Mouse (Mus musculus): Measurements from ENCODE around the gene Fgfr2.

Gene Fgfr2

DNA sequence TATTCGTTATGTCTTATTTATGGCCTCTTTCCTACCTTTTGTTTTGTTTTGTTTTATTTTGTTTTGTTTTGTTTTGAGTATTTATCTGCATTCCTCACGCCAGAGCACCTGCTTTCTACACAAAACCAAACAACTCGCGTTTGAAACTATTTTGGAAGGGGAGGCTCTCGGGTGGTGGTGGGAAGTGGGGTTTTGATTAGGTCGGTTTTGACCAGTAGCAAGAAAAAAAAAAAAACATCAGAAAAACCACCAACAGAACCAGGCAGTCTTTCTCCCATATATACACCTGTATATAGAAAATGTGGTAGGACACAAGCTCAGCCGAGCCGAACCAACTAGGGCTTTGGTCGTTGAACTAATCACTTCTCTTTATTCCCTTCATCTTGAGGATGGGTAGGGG, 1567.0 kb downstream of the Fgfr2 start:
- DNase-seq (ENCODE audit: low spot score in 2 of 2): no peak

DNA sequence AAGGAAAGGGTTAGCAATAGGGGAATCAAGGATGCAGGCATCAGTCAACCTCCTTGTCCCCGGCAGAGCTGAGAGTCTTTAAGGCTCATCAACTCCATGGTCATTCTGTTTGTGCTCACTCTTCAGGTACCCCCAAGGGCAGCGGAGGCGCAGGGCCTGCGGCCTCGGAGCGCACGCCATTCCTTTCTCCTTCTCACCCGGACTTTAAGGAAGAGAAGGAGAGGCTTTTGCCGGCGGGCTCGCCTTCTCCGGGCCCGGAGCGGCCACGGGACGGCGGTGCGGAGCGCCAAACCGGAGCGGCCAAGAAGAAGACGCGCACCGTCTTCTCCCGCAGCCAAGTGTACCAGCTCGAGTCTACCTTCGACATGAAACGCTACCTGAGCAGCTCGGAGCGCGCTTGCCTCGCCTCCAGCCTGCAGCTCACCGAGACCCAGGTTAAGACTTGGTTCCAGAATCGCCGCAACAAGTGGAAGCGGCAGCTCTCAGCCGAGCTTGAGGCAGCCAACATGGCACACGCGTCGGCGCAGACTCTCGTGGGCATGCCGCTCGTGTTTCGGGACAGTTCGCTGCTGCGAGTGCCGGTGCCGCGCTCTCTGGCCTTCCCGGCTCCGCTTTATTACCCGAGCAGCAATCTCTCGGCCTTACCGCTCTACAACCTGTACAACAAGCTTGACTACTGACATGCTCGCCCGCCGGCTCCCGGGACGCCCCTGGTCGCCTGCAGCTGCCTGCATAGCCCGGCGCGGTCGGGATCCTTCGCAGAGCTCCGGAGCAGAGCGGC, 1567.7 kb downstream of the Fgfr2 start:
- no peak for DNase-seq (ENCODE audit: low spot score in 2 of 2)

DNA sequence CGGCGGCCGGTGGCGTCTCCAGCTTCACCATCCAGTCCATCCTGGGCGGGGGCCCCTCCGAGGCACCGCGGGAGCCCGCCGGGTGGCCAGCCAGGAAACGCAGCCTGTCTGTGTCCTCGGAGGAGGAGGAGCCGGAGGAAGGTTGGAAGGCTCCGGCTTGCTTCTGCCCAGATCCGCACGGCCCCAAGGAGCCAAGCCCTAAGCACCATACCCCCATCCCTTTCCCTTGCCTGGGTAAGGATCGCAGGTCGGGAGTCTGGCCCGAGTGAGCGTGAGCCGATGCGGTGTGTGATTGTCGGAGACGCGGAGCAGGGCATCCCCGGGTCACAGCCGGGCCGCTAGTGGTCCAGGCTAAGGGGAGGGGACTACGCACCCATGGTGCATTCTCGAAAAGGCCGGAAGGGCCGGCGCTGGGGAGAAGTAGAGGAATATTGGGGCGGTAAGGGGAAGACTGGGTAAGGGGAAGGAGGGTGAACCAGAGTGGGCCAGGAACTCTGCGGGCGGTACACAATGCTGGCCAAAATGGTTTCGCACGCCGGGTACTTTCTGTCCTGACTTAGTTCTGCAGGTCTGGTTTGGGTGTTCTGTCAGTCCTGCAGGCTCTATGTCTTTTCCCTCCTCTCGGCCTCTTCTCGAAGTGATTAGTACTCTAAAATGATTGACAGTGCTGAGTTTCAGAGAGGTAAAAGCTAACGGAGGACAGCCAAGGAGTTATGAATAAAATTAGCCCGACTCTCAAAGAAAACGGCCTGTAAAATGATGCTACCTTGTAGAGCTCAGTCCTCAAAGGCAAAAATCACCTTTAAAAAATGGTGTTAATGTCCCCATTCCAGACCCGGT, 1568.6 kb downstream of the Fgfr2 start:
- no peak for DNase-seq (ENCODE audit: low spot score in 2 of 2)

DNA sequence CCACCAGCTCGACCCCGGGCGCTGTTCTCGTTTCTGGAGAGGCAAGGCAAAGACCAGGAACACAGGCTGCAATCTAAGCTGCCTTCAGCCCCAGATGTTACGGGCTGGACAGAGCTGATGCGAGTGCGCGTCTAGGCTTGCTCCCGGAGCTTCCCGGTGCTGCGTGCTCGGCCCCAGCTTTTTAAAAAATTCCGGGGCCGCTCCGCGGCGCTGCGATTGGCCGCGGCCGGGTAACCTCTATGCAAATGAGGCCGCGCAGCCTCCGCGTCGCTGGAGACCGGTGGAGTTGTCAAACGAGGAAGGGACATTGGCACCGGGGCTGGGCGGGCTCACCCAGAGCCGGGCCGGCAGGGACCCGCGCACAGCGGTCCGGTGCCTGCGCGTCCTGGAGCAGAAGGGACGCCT, 1569.4 kb downstream of the Fgfr2 start:
- no peak for DNase-seq (ENCODE audit: low spot score in 2 of 2)

DNA sequence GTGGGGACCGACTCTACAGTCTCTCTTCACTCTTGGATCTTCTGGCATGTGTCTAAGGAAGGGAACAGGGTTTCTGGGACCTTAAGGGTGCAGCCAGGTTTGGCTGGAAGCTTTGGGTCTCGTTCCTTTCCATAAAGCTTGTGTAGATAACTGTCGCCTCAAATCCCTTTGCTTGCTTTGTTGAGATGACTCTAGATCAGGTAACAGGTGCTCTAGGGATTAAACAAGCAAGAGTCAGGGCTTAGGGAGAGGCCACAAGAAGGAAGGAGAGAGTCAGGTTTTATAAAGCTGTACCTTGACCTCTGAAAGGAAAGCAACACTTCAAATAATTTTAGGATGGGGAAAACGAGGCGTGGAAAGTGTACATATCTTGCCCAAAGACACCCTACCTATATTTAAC, 1570.4 kb downstream of the Fgfr2 start:
- no peak for DNase-seq (ENCODE audit: low spot score in 2 of 2)

DNA sequence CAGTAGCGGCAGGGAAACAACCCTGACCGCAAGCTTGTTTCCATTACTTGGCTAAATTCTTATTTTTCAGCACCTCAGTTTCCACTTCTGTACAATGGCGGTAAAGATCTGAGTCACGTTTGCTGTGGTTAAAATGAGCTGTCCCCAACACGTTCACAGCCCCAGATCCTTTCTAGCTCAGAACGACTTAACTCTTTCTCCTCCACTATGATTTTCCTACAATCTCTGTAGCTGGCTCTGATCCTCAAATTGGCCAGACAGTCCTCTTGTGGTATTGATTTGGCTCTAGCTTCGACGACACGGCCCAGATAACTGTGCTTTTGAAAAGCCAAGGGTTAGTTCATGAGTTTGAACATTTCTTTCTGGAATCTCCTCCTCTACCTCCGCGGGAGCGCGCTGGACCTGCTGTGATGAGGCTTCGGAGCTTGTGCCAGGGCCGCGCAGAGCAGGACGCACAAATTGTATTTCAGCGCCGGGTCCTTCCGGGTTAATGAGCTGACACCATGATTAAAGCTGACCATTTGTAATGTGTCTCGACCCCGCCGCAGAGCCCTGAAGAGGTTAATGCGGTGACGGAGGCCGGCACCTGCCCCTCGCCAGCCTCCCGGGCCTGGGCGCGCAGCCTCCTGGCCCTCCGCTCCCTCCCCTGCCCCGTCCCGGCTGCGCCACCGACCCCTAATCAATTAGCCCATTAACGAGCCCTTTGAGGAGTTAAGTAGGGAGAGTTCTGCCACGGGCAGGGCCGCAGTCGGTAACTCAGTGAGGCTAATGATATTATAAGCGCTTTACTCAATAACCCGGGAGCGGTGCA, 1571.0 kb downstream of the Fgfr2 start:
- DNase-seq (ENCODE audit: low spot score in 2 of 2): no peak

DNA sequence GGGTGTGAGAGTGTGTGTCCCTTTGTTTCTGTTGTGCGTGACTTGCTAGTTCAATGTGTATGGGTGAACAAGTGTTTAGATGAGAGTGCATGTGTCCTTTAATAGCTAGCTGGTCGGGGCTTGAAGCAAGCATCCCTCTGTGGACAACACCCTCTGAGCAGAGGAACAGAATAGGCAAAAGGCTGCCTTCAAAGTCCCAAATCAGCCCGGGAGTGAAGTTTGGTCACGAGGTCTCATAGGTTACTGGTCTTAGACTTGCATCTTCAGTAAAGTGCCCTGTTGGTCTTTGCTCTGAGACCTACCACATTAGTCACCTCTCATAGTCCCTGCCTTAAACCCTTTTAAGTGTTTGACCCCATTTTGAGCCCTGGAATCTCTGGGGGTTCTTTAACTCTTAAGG, 1571.7 kb downstream of the Fgfr2 start:
- no peak for DNase-seq (ENCODE audit: low spot score in 2 of 2)

DNA sequence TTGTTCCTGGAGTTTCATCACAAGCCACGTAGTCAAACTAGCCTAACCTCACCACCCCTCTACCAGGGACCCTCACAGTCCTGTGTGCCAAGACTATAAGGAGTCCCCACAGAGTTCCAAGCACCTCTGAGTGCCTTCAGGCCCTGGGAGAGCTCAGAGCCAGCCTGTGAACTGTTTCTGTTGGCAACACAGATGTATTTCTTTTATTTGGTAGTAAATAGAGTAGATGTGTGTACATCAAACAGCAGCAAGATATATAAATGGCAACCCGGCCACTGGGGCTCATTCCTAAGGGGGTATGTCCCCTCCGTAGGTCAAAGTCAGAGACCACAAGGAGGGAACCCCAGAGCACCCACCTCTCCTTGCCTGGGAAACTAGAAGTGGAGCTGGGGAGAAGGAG, 1574.7 kb downstream of the Fgfr2 start, which contains the start of gene Hmx2:
Hmx2 (plus strand) TSS at position 301 of the 400 bp plus-strand sequence.
- DNase-seq (ENCODE audit: low spot score in 2 of 2): no peak

DNA sequence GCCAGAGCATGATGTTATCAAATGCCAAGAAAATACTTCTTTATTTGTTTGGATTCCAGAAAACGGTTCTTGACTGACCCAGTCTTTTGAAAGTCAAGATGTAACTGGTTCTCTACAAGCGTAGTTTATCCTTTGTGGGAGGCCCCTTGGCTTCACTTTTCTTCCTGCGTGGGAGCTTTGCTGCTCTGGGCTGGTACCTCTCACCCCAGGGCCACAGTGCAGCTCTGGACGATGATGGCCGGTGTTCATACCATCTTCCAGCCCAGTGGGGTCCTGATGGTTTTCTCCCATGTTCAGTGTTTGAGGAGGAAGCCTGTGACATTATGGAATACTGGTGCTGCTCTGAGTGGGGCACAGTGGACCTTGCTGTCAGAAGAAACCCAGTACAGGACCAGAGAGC, 1575.7 kb downstream of the Fgfr2 start:
- no peak for DNase-seq (ENCODE audit: low spot score in 2 of 2)

DNA sequence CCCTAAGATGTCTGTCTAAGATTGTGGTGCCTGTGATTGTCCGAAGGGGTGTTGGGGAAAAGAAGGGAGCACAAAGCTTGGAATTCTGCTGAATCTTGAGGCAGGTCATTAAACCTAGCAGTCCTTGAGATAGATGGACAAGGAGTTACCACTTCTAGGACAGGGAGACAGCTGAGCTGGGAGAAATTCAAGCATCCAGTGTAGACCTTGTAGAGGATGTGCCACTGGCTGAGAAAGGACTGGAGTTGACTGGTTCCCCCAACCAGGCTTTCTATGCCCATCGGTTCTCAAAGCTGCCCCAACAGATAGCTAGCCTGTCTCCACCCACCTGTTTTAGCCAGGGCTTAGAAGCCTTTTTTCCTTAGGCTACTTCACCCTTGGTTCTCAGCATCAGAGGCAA, 1576.7 kb downstream of the Fgfr2 start:
- no peak for DNase-seq (ENCODE audit: low spot score in 2 of 2)

DNA sequence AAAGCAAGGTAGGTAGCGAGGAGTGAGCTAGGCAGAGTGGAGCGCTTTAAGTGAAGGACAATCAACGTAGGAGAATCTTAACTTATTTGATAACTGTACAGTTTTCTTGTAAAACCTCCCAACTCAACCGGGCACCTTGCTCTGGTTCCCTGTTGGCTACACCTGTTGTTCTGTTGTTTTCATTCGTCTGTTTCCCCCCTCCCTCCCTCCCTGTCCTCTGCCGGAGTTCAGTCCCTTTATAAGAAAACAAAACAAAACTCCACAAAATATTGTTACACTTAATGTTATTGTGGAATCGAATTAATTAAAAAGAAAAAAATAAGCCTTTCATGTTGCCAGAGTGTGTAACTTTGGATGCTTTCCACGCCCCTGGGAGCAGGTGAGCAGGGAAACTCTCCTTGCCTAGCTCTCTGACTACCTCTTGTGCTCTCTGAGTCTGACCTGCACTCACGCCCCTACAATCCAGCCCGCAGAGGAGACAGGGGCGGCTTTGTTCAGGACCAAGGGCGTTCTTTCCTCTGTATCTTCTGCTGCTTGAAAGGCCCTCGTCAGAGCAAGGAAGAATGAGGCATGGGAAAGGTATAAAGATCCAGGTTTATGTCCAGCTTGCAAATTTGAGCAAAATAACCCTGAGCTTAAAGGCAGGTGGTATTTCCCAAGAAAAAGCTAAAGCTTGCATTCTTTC, 1577.3 kb downstream of the Fgfr2 start:
- no peak for DNase-seq (ENCODE audit: low spot score in 2 of 2)

DNA sequence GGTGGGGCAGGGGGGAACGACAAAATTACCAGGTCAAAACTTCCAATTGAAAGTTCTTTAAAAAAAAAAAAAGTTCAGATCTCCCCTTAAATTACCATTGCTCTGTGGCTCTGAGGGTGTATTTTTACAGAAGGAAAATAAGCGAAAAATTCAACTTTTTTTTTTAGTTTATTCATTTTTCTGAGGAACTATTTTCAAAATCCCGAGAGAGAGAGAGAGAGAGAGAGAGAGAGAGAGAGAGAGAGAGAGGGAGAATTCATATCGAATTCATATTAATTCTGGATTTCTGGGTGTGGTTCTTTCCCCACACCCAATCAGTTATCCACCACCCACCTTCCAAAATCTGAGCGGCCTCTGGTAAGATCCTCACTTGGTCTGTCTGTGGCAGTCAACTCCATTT, 1578.3 kb downstream of the Fgfr2 start:
- DNase-seq (ENCODE audit: low spot score in 2 of 2): no peak

DNA sequence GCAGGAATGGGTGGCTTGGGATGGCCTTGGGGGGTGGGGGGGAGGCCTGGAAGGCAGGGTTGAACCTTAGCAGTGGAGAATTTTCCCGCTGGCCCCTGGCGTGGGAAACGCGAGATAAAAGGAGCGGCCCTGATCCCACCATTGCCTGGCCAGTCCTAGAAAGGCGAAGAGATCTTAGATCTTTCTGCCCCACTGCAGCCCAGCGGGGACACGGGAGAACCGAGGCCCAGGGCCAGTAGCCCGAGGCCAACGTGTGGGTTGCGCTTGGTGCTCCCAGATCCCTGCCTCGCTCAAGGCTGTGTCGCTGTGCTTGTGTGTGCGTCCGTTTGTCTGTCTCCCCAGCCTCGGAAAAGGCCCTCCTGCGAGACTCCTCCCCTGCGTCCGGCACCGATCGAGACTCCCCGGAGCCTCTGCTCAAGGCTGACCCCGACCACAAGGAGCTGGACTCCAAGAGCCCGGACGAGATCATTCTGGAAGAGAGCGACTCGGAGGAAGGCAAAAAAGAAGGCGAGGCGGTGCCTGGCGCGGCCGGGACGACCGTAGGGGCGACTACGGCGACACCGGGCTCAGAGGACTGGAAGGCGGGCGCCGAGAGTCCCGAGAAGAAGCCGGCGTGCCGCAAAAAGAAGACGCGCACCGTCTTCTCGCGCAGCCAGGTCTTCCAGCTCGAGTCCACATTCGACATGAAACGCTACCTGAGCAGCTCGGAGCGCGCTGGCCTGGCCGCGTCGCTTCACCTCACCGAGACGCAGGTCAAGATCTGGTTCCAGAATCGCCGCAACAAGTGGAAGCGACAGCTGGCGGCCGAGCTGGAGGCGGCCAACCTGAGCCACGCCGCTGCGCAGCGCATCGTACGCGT, 1579.3 kb downstream of the Fgfr2 start:
- DNase-seq (ENCODE audit: low spot score in 2 of 2): no peak

DNA sequence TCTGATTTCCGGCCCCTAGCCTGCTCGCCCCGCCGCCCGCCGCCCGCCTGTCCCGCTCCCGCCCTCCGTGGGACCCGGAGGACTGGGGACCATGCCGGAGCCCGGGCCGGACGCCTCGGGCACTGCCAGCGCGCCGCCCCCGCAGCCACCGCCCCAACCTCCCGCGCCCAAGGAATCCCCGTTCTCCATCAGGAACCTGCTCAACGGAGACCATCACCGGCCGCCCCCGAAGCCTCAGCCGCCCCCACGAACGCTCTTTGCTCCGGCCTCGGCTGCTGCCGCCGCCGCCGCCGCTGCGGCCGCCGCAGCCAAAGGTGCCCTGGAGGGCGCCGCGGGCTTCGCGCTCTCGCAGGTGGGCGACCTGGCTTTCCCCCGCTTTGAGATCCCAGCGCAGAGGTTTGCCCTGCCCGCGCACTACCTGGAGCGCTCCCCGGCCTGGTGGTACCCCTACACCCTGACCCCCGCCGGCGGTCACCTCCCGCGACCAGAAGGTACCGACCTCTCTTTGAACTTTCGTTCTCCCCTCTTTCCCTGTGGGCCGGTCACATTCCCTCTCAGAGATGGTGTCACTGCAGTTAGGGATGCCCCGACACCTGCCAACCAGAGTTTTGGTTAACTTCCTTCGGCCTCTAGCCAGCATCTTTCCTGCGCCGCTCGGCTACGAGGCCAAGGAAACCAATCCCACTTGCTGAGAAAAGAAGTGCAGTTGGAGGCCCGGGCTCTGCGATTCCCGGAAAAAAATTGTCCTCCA, 1580.1 kb downstream of the Fgfr2 start:
- DNase-seq (ENCODE audit: low spot score in 2 of 2): no peak

DNA sequence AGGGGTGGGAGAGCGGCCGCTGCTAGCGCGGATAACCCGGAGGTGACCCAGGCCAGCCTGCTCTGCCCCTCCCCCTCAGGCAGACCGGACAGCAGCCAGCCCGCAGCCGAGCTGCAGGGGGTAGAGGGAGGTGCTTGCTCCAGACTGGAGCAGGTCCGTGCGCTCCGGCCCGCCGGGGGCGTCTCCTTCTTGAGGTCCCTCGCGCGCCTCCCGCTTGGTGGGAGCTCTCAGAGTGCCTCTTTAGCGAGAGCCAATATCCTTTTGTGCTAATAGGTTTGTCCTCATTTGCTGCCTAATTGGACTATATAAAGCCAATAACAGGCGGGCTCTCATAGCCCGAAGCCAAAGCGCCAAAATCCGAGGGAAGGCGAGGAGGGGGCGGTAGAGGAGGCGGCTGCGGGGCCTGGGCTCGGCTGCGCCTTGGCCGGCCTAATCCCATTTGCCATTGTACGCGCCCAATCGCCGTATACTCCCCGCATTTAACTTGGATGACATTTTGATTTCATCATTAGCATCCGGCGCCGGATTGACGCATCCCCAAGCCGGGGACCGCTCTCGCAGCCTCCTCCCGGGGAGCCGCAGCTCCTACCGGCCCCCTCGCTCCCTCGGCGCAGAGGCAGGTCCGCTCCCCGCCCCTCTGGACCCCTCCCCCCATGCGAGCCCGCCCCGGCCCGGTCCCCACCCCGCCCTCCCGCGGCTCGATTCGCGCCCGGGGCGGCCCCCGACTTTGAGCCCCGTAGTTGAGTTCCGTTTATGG, 1580.9 kb downstream of the Fgfr2 start, which contains the start of gene Hmx3:
Hmx3 (plus strand) TSS at position 753 of the 757 bp plus-strand sequence.
- DNase-seq (ENCODE audit: low spot score in 2 of 2): no peak

DNA sequence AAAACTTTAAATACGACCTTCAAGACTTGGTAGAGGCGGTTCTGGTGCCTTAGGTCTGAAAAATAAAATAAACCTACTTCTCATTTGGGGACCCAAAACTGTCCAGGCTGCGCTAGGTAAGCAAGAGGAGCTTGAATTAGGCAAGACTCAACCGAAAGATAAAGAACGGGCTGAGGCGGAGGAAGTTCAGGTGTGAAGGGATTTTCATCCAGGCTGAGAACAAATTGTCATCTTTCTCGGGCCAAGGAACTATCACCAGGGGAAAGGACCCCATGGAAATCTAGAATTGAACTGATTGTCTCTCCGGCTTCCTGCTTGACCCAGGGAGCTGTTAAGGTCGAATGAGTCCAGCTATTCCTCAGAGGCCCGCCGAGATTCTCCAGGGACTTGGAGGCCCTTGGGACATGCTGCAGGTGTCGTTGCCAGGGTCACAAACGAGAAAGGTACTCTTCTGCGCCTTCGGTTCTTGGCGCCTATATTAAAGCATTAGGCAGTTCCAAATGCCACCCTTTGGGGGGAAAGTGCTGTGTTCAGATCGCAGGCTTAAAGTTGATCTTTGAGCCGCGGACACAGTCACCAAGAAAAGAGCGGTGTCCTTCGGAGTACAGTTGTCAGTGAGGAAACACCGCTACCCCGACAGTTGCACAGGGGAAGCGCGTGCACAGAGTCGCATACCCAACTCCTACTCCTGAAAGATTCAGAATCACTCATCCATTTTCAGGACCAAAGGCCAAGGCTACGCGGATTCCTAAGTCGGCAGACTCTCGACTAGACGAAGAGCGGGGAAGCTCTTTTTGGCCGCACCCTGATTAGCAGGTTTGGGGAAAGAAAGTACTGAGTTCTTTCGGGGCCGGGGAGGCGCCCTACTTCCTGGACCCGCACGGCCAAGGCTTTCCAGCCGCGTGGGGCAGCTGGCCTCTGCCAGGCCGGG, 1581.7 kb downstream of the Fgfr2 start:
- DNase-seq (ENCODE audit: low spot score in 2 of 2): no peak

DNA sequence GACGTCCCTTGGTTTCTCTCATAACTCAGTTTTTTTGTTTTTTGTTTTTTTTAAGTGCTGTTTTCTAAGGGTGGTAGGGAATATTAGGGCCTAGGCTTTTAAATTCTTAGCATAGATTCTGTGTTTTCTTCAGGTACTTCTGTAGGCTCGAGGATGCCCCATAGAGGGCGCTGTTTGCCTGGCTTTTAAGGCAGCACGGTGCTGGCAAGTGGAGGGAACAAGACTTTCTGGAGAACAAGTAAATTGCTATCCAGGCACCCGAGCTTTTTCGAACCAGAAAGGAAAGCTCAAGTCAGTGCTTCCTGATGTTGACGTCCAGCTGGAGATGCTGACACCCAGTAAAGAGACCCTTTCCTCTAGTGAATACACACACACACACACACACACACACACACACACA, 1583.2 kb downstream of the Fgfr2 start:
- DNase-seq (ENCODE audit: low spot score in 2 of 2): peak; percentile 46 to 76

DNA sequence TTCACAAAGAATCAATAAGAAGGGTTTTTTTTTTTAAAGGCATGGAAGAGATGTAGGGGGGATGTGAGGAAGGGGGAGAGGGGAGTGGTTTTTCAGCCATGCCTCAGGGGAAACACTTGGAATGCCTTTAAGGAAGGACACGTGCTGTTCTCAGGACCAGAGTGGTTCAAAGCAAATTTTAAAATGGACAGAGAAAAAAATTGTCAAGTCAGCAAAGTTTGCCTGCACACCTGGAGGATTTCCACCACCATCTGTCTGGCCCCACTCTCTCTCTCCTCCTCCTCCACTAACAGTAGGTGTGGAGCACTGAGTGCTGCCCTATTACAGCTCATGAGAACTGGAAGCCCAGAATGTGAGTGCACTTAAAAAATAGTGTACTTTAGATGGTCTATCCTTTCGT, 1619.4 kb downstream of the Fgfr2 start:
- DNase-seq (ENCODE audit: low spot score in 2 of 2): no peak
